Mouse (Mus musculus) cerebellum, adult 2 months (tissue): ENCODE data around the gene Zfp941. TPM values are rescaled to one million over a fixed set of nuclear protein-coding genes. Genes with fewer than 3 reads are reported as not detected.
A peak's percentile ranks its signal among the peaks of the same experiment; 100 is the strongest.

Experiments
- DNase-seq, 2 experiments: peaks; one replicate each; pipeline ENCODE4 v3.0.0; 2021
- H3K27ac ChIP-seq: fragments of 200-500 bp; 2 replicates; pipeline ENCODE4 v1.5.1; 2012; ENCODE audit warnings: low read length, control low read depth, inconsistent platforms; ENCODE audit not compliant: insufficient read depth
- H3K27me3 ChIP-seq: fragments of 200-500 bp; 2 replicates; pipeline ENCODE4 v1.6.1; 2012; ENCODE audit warnings: inconsistent platforms, mild to moderate bottlenecking, low read length, moderate library complexity; ENCODE audit not compliant: control insufficient read depth, insufficient read depth
- H3K4me1 ChIP-seq: fragments of 200-500 bp; 2 replicates; pipeline ENCODE4 v1.6.1; 2011; ENCODE audit warnings: low read length; ENCODE audit not compliant: control insufficient read depth, insufficient read depth
- H3K4me3 ChIP-seq: fragments of 200-500 bp; replicated peaks from 2 replicates; pipeline ENCODE3; 2011; ENCODE audit warnings: mild to moderate bottlenecking, low read depth, low read length, control low read depth; ENCODE audit not compliant: insufficient read depth
- CTCF ChIP-seq: fragments of 200-500 bp; IDR thresholded peaks from 2 replicates; pipeline ENCODE4 v1.5.1; 2011; ENCODE audit warnings: low read depth, mild to moderate bottlenecking, control low read depth, low read length, moderate library complexity, borderline replicate concordance; ENCODE audit not compliant: insufficient read depth
- POLR2A ChIP-seq: fragments of 200-500 bp; IDR thresholded peaks from 2 replicates; pipeline ENCODE4 v1.6.1; 2011; ENCODE audit warnings: low read length, control low read depth, borderline replicate concordance; ENCODE audit not compliant: insufficient read depth
- WGBS: fragments of 180-500 bp; shearing (Covaris S2); methylation state at CpG from one replicate; pipeline ENCODE4 v1.1.7; 2018; 5-methylcytosine and 5-hydroxymethylcytosine counted together
- polyA plus RNA-seq: library from polyadenylated mRNA; depleted of rRNA; stranded (reverse); fragments of >200 nt; gene quantifications from 2 replicates; pipeline ENCODE4 v1.2.3, GENCODE M21; 2012

Zfp941 gene
- polyA plus RNA-seq, 1 experiment, result 14.5 TPM

DNA sequence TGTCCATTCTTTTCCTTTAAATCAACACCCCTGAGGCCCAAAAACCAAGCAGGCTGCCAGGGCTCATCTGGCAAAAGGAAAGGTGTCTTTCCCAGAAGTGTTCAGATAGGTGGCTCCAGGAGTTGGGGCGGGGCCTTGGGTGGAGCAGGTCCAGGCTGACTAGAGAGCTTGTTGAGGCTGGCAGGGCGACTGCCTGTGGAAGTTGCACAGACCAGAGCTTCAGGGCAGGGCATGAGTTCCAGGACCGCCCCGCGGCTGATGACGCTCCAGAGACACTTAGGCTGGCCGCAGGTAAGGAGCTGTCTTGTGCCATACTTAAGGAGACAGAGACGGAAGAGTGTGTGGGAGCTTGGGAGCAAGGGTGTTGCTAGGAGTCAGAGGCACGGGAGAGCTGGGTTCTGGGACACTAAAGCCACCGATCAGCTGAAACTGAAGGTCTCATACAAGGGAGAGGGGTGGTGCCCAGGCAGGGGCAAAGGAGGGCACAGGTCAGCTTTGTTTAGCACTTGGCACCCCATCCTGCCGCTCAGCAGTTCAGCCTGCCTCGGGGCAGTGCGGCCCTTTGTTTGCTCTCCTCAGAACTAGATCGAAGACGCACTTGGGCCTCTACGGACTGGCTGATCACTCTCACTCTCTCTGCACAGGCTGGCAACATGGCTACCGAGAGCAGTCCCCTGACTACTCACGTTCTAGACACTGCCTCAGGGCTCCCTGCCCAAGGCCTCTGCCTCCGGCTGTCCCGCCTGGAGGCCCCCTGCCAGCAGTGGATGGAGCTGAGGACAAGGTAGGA lies 13.2 kb upstream of the Zfp941 start, which contains the start of gene Urah:
Urah (plus strand) TSS at position 51 of the 790 bp plus-strand sequence.
- TF ChIP-seq POLR2A (no peak), CTCF (no peak)
- no peaks in the 10 kb centered on the region for H3K27me3 ChIP-seq
- WGBS, result 57% methylated on average over 20 of the region's 20 CpGs
- H3K4me3 ChIP-seq, result no peak within 1 kb of the TSS
- no peak for DNase-seq
- H3K4me1 ChIP-seq, result no peaks in the 10 kb centered on the region
- no peak within 1 kb of the TSS for H3K27ac ChIP-seq

- Histone ChIP-seq H3K4me3 (no peak overlapping the region), H3K27ac (no peak overlapping the region), H3K4me1 (no peaks in the 10 kb centered on the region), H3K27me3 (no peaks in the 10 kb centered on the region)
- no peak for TF ChIP-seq POLR2A
- TF ChIP-seq CTCF, result no peak
- WGBS, result 82% methylated on average over 4 of the region's 4 CpGs
- DNase-seq, result no peak
These were observed 11.4 kb upstream of the Zfp941 start for GRCm38 (mm10) chr7:140833341-140833740.

GRCm38 (mm10) chr7:140831447-140831846 lies 9.5 kb upstream of the Zfp941 start:
- no peak for TF ChIP-seq CTCF
- TF ChIP-seq POLR2A, result no peak
- Histone ChIP-seq H3K27me3 (no peaks in the 10 kb centered on the region), H3K4me3 (no peak overlapping the region), H3K4me1 (no peaks in the 10 kb centered on the region), H3K27ac (no peak overlapping the region)
- WGBS, result 70% methylated on average over 6 of the region's 6 CpGs
- no peak for DNase-seq

GRCm38 (mm10) chr7:140828171-140828881 lies 6.3 kb upstream of the Zfp941 start:
- 7% methylated on average over 8 of the region's 8 CpGs for WGBS
- DNase-seq, result peak; percentile 67 to 84
- Histone ChIP-seq H3K27me3 (no peaks in the 10 kb centered on the region), H3K4me3 (peak overlapping the region; percentile 23), H3K4me1 (no peaks in the 10 kb centered on the region), H3K27ac (peak overlapping the region; percentile 46; the same call in 1 of the 2 replicates)
- TF ChIP-seq POLR2A (no peak), CTCF (peak; percentile 73)

GRCm38 (mm10) chr7:140822731-140823130 lies 753 bp upstream of the Zfp941 start:
- Histone ChIP-seq H3K27me3 (no peaks in the 10 kb centered on the region), H3K27ac (no peak overlapping the region), H3K4me3 (no peak overlapping the region), H3K4me1 (peaks cover 3% of the 10 kb centered on the region; the same call in 1 of the 2 replicates)
- DNase-seq, result no peak
- no peak for TF ChIP-seq CTCF
- WGBS, result 89% methylated on average over 4 of the region's 4 CpGs

- H3K27ac ChIP-seq, result peak overlapping the region; percentile 56; the same call in 1 of the 2 replicates
- H3K27me3 ChIP-seq, result no peaks in the 10 kb centered on the region
- H3K4me3 ChIP-seq, result peak overlapping the region; percentile 92
- DNase-seq, result peak; percentile 50 to 65
- WGBS, result 44% methylated on average over 5 of the region's 5 CpGs
- TF ChIP-seq POLR2A (no peak), CTCF (no peak)
- peaks cover 3% of the 10 kb centered on the region; the same call in 1 of the 2 replicates for H3K4me1 ChIP-seq
These were observed 699 bp downstream of the Zfp941 start for GRCm38 (mm10) chr7:140821305-140821652.

- no peak for DNase-seq
- H3K4me1 ChIP-seq, result peaks cover 3% of the 10 kb centered on the region; the same call in 1 of the 2 replicates
- no peak overlapping the region for H3K27ac ChIP-seq
- H3K4me3 ChIP-seq, result no peak overlapping the region
- 45% methylated on average over 4 of the region's 4 CpGs for WGBS
- TF ChIP-seq CTCF (no peak), POLR2A (no peak)
- H3K27me3 ChIP-seq, result no peaks in the 10 kb centered on the region
These were observed 1.8 kb downstream of the Zfp941 start for GRCm38 (mm10) chr7:140820173-140820572.
